Mouse (Mus musculus) myocyte (in vitro differentiated cells): Measurements from ENCODE around the gene Gm21440. TPM values are rescaled to one million over a fixed set of nuclear protein-coding genes. Genes with fewer than 3 reads are reported as not detected.
"Not testable (repeated sequence)": the region's sequence is repeated elsewhere in the genome, so short reads cannot be mapped to it uniquely, and the experiment has no call there.

Source experiments
- H3K27me3 ChIP-seq: one replicate; pipeline ENCODE4 v1.6.1; 2011; ENCODE audit not compliant: control insufficient read depth, insufficient read depth, insufficient read length
- H3K36me3 ChIP-seq: one replicate; pipeline ENCODE4 v1.6.1; 2011; ENCODE audit not compliant: control insufficient read depth, insufficient read depth
- H3K4me2 ChIP-seq: one replicate; pipeline ENCODE4 v1.6.1; 2011; ENCODE audit warnings: low read depth, control low read depth
- H3K4me3 ChIP-seq: one replicate; pipeline ENCODE4 v1.5.1; 2011; ENCODE audit warnings: mild to moderate bottlenecking, control low read depth, moderate library complexity
- H3K79me2 ChIP-seq: one replicate; pipeline ENCODE4 v1.6.1; 2011; ENCODE audit not compliant: control insufficient read depth, insufficient read depth
- H3ac ChIP-seq: one replicate; pipeline ENCODE4 v1.6.1; 2011; ENCODE audit not compliant: control insufficient read depth, insufficient read length
- polyA plus RNA-seq: library from polyadenylated mRNA; unstranded; fragments of >200 nt; fragmentation: generic; extraction: Trizol; gene quantifications from one replicate; pipeline ENCODE4 v1.2.1, GENCODE M21; 2012; ENCODE audit warnings: missing spikeins

Gm21440 gene
- not detected for polyA plus RNA-seq

DNA sequence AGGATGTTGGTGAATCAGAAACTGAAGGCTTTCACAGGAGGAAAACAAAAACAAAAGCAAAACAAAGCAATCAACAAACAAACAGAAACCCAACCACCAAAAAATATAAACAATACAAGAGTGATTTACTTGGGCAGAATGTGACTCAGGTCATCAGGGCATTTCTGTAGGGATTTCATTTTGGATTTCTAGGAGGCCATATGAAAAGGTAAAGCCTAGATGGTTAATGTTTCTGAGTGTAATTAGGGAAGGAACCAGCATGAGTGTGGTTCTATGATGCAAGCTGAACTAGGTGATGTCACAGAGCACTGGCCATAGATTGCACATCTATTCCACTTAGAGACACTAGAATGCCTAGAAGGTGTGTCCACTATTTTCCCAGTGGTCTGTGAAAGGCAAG is at the start of gene Gm21440, which contains the start of gene Gm21454:
Gm21440 (plus strand) TSS at position 301 of the 400 bp plus-strand sequence.
Gm21454 (plus strand) TSS at position 352 of the 400 bp plus-strand sequence.
- not testable (repeated sequence) for H3K79me2 ChIP-seq, H3K27me3 ChIP-seq, H3K4me3 ChIP-seq, H3K4me2 ChIP-seq, H3K36me3 ChIP-seq, H3ac ChIP-seq

DNA sequence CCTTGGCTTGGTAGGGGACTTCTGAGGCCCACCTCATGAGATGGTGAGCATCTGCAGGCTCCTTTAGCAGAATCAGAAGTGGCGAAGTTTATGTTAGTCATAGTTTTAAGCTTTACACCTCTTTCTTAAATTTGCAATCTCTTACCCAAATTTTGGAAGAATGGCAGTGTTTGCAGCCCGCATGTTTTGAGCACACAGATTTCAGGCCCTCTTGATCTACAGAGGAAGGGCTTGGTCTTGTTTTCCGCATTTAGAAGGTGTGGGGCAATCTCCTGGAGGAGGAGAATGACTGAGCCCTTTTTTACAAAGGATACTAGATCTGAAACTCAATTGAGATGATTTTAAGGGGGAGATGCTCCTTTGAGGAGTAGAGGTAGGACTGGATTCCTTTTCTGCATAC is 28.4 kb upstream of the Gm21440 start, which contains the start of gene Gm21828:
Gm21828 (minus strand) TSS at position 101 of the 400 bp plus-strand sequence.
- not testable (repeated sequence) for H3K79me2 ChIP-seq, H3K4me3 ChIP-seq, H3K4me2 ChIP-seq, H3ac ChIP-seq, H3K27me3 ChIP-seq, H3K36me3 ChIP-seq

Other genes with a start within 250 kb of the Gm21440 start
- not detected for gene Gm20807, start 209.5 kb upstream of the Gm21440 start, polyA plus RNA-seq
- gene Gm21891, start 118.9 kb upstream of the Gm21440 start, polyA plus RNA-seq, result not detected
- not detected for gene Gm21425, start 90.4 kb upstream of the Gm21440 start, polyA plus RNA-seq
- gene Gm21828, start 28.5 kb upstream of the Gm21440 start, polyA plus RNA-seq, result not detected
- not detected for gene Gm21454, start 51 bp downstream of the Gm21440 start, polyA plus RNA-seq
- not detected for gene Gm21725, start 96.7 kb downstream of the Gm21440 start, polyA plus RNA-seq
- gene Gm21866, start 213.2 kb downstream of the Gm21440 start, polyA plus RNA-seq, result not detected
- not detected for gene Gm20773, start 241.6 kb downstream of the Gm21440 start, polyA plus RNA-seq